In genomic region chr7:79934862-79935510, GRCm38 (mm10) we compare ENCODE assay signal across 8 mouse cellular contexts. TPM values are rescaled to one million over a fixed set of nuclear protein-coding genes. Genes with fewer than 3 reads are reported as not detected.
DNase-seq lines count a peak whose midpoint lies in the region; ATAC-seq lines count a peak whose summit lies in the region.

Arpin (minus strand) TSS chr7:79935359.

- WGBS in forebrain, embryonic 15.5 days = 1% methylated on average over 32 of the region's 32 CpGs
- 6% methylated on average over 32 of the region's 32 CpGs for WGBS in liver, embryonic 15.5 days (ENCODE audit: insufficient replicate concordance)
- WGBS in neural tube, embryonic 14.5 days = 2% methylated on average over 32 of the region's 32 CpGs

- peak; percentile 68 for ATAC-seq in forebrain, embryonic 15.5 days (replicated peaks)
- peak; percentile 34 for ATAC-seq in liver, embryonic 15.5 days (ENCODE audit: insufficient read depth)
- ATAC-seq in neural tube, embryonic 14.5 days (ENCODE audit: low read depth) = peak; percentile 85

- H3K9me3 ChIP-seq in forebrain, embryonic 15.5 days = no peaks in the 10 kb centered on the region
- H3K9me3 ChIP-seq in liver, embryonic 15.5 days (replicated peaks) = no peaks in the 10 kb centered on the region
- no peaks in the 10 kb centered on the region for H3K9me3 ChIP-seq in neural tube, embryonic 14.5 days (ENCODE audit: control insufficient read depth, low read length)

- intact Hi-C loops in heart, postnatal 10 days (cut with DNase I) = loop anchor here (5.0 to 10.0 kb wide), 2 partner anchors 87 to 180 kb away; partner anchors contain the start of genes Idh2 and Zfp710

- H3K9ac ChIP-seq in forebrain, embryonic 15.5 days (replicated peaks) = peak within 1 kb of the TSS; percentile 60
- no peak within 1 kb of the TSS for H3K9ac ChIP-seq in liver, embryonic 15.5 days
- H3K9ac ChIP-seq in neural tube, embryonic 14.5 days (replicated peaks; ENCODE audit: low read depth, low read length) = peak within 1 kb of the TSS; percentile 60

- H3K27me3 ChIP-seq in forebrain, embryonic 15.5 days = no peaks in the 10 kb centered on the region
- H3K27me3 ChIP-seq in liver, embryonic 15.5 days = peaks cover 47% of the 10 kb centered on the region
- no peaks in the 10 kb centered on the region for H3K27me3 ChIP-seq in neural tube, embryonic 14.5 days (ENCODE audit: control insufficient read depth, insufficient read depth, low read length)

- H3K4me1 ChIP-seq in forebrain, embryonic 15.5 days = peaks cover 17% of the 10 kb centered on the region
- no peaks in the 10 kb centered on the region; the same call in 1 of the 2 replicates for H3K4me1 ChIP-seq in liver, embryonic 15.5 days (replicated peaks)
- no peaks in the 10 kb centered on the region for H3K4me1 ChIP-seq in neural tube, embryonic 14.5 days (ENCODE audit: control insufficient read depth, insufficient read depth, low read length)

- no peaks in the 10 kb centered on the region for H3K36me3 ChIP-seq in forebrain, embryonic 15.5 days
- no peaks in the 10 kb centered on the region for H3K36me3 ChIP-seq in liver, embryonic 15.5 days (replicated peaks)
- H3K36me3 ChIP-seq in neural tube, embryonic 14.5 days (ENCODE audit: control insufficient read depth, insufficient read depth, low read length) = no peaks in the 10 kb centered on the region

- H3K4me2 ChIP-seq in forebrain, embryonic 15.5 days (replicated peaks) = peak within 1 kb of the TSS; percentile 62
- H3K4me2 ChIP-seq in liver, embryonic 15.5 days = peak within 1 kb of the TSS; percentile 55
- peak within 1 kb of the TSS; percentile 68 for H3K4me2 ChIP-seq in neural tube, embryonic 14.5 days (ENCODE audit: low read depth, low read length)

- 0 out of 2 replicates have a peak within 1 kb of the TSS, but pooled peaks have one; percentile 3 for H3K27ac ChIP-seq in forebrain, embryonic 15.5 days (replicated peaks)
- H3K27ac ChIP-seq in liver, embryonic 15.5 days (replicated peaks) = 0 out of 2 replicates have a peak within 1 kb of the TSS, but pooled peaks have one; percentile 38
- peak within 1 kb of the TSS; percentile 46; the same call in 1 of the 2 replicates for H3K27ac ChIP-seq in neural tube, embryonic 14.5 days (ENCODE audit: low read depth, low read length)

- DNase-seq in MN1 (ENCODE audit: low spot score) = peak; percentile 86
- peak; percentile 68 for DNase-seq in cerebellum, adult 11 months
- DNase-seq in heart, postnatal 10 days = peak; percentile 81 to 83
- peak; percentile 80 to 88 for DNase-seq in kidney, postnatal 4 days
- DNase-seq in urinary bladder, postnatal 4 days (ENCODE audit: low spot score in 2 of 2) = peak; percentile 61 to 66

- peak within 1 kb of the TSS; percentile 46 for H3K4me3 ChIP-seq in forebrain, embryonic 15.5 days
- H3K4me3 ChIP-seq in liver, embryonic 15.5 days (replicated peaks) = peak within 1 kb of the TSS; percentile 53
- H3K4me3 ChIP-seq in neural tube, embryonic 14.5 days (ENCODE audit: low read depth, low read length) = peak within 1 kb of the TSS; percentile 43

RNA-seq across cellular contexts. Expression of gene Arpin, which starts in this region (rescaled TPM):
- polyA plus RNA-seq in forebrain, embryonic 15.5 days (2015; fragmentation: Nextera tagmentation; extraction: Ambion mirVana) = 13.0 and 13.4 TPM in 2 replicates
- total RNA-seq in heart, postnatal 10 days (2021) = 10 to 100 TPM; 15.8 to 18.5 TPM
- polyA plus RNA-seq in liver, embryonic 15.5 days (2015; fragmentation: Nextera tagmentation; extraction: Ambion mirVana) = 3.5 and 3.6 TPM in 2 replicates
- 18.9 and 20.1 TPM in 2 replicates for polyA plus RNA-seq in neural tube, embryonic 14.5 days (2014; fragmentation: Nextera tagmentation; extraction: Ambion mirVana)

Comparison
In these comparisons a context has a peak if more than half of its experiments do, and no peak if none do; other contexts are left out.
1. Peak in every context shown above with its lines: DNase-seq, ATAC-seq, H3K4me3 ChIP-seq and H3K27ac ChIP-seq.
2. ATAC-seq: peak in every context shown above with its lines; median percentile 85 in neural tube, embryonic 14.5 days; 68 in forebrain, embryonic 15.5 days; 34 in liver, embryonic 15.5 days.